Mouse (Mus musculus) midbrain, embryonic 15.5 days (tissue): ENCODE measurements around the gene Dpy19l3. TPM values are rescaled to one million over a fixed set of nuclear protein-coding genes. Genes with fewer than 3 reads are reported as not detected.

Experiments used
- ATAC-seq: fragments of 200-750 bp; cut with Nextera tagmentation; replicated peaks from 2 replicates; pipeline ENCODE4 v1.8.0; 2017; ENCODE audit warnings: moderate TSS enrichment
- H3K27ac ChIP-seq: fragments of 300-500 bp; sonication (generic); 2 replicates; pipeline ENCODE4 v1.5.1; 2015; ENCODE audit warnings: mild to moderate bottlenecking, inconsistent platforms
- H3K27me3 ChIP-seq: fragments of 300-500 bp; sonication (generic); replicated peaks from 2 replicates; pipeline ENCODE4 v1.6.1; 2015; ENCODE audit warnings: inconsistent platforms
- H3K36me3 ChIP-seq: fragments of 300-500 bp; sonication (generic); replicated peaks from 2 replicates; pipeline ENCODE4 v1.6.1; 2015; ENCODE audit warnings: inconsistent platforms
- H3K4me1 ChIP-seq: fragments of 300-500 bp; sonication (generic); 2 replicates; pipeline ENCODE4 v1.6.1; 2015; ENCODE audit warnings: inconsistent platforms
- H3K4me2 ChIP-seq: fragments of 300-500 bp; sonication (generic); 2 replicates; pipeline ENCODE4 v1.6.1; 2015; ENCODE audit warnings: inconsistent platforms, mild to moderate bottlenecking, moderate library complexity
- H3K4me3 ChIP-seq: fragments of 300-500 bp; sonication (generic); 2 replicates; pipeline ENCODE4 v1.5.1; 2015; ENCODE audit warnings: mild to moderate bottlenecking, inconsistent platforms
- H3K9ac ChIP-seq: fragments of 300-500 bp; sonication (generic); 2 replicates; pipeline ENCODE4 v1.6.1; 2015; ENCODE audit warnings: mild to moderate bottlenecking, inconsistent platforms
- H3K9me3 ChIP-seq: fragments of 300-500 bp; sonication (generic); 2 replicates; pipeline ENCODE4 v1.6.1; 2016; ENCODE audit warnings: inconsistent platforms
- WGBS: fragments of 180-500 bp; shearing (Covaris S2); methylation state at CpG from one replicate; pipeline ENCODE4 v1.1.7; 2015; ENCODE audit warnings: mixed read lengths; 5-methylcytosine and 5-hydroxymethylcytosine counted together
- polyA plus RNA-seq: library from polyadenylated mRNA; unstranded; fragments of >200 nt; fragmentation: Nextera tagmentation; extraction: Ambion mirVana; gene quantifications from 2 replicates; pipeline ENCODE4 v1.2.1, GENCODE M21; 2015

Gene Dpy19l3
- polyA plus RNA-seq, 1 experiment from 2014 or later = 39.6 TPM

GRCm38 (mm10) chr7:35647101-35647698 lies 107.1 kb downstream of the Dpy19l3 start, which contains the start of gene Pdcd5:
Pdcd5 (minus strand) TSS chr7:35647521.
- H3K9ac ChIP-seq = peak within 1 kb of the TSS; percentile 97
- H3K4me1 ChIP-seq = peaks cover 14% of the 10 kb centered on the region
- peak; percentile 94 for ATAC-seq
- peaks cover 30% of the 10 kb centered on the region; the same call in 1 of the 2 replicates for H3K36me3 ChIP-seq
- peak within 1 kb of the TSS; percentile 68 for H3K4me2 ChIP-seq
- H3K27ac ChIP-seq = peak within 1 kb of the TSS; percentile 86
- H3K27me3 ChIP-seq = no peaks in the 10 kb centered on the region
- H3K9me3 ChIP-seq = no peaks in the 10 kb centered on the region
- H3K4me3 ChIP-seq = peak within 1 kb of the TSS; percentile 86
- WGBS = under 1% methylated on average over 64 of the region's 64 CpGs

- H3K9me3 ChIP-seq = no peaks in the 10 kb centered on the region
- H3K27ac ChIP-seq = peak overlapping the region; percentile 86
- peak overlapping the region; percentile 97 for H3K9ac ChIP-seq
- WGBS = 12% methylated on average over 34 of the region's 34 CpGs
- H3K4me3 ChIP-seq = peak overlapping the region; percentile 86
- H3K27me3 ChIP-seq = no peaks in the 10 kb centered on the region
- ATAC-seq = peak; percentile 67
- H3K4me2 ChIP-seq = peak overlapping the region; percentile 68
- H3K4me1 ChIP-seq = peaks cover 14% of the 10 kb centered on the region
- peaks cover 35% of the 10 kb centered on the region; the same call in 1 of the 2 replicates for H3K36me3 ChIP-seq
Measured at GRCm38 (mm10) chr7:35646317-35647081, 107.8 kb downstream of the Dpy19l3 start.

GRCm38 (mm10) chr7:35640072-35640471 lies 114.2 kb downstream of the Dpy19l3 start:
- Histone ChIP-seq H3K4me2 (no peak overlapping the region), H3K27ac (no peak overlapping the region), H3K36me3 (peaks cover 74% of the 10 kb centered on the region), H3K9me3 (no peaks in the 10 kb centered on the region), H3K27me3 (no peaks in the 10 kb centered on the region), H3K9ac (no peak overlapping the region), H3K4me3 (no peak overlapping the region), H3K4me1 (no peaks in the 10 kb centered on the region)
- WGBS = 87% methylated on average over 6 of the region's 6 CpGs
- ATAC-seq = no peak

- 94% methylated on average over 9 of the region's 9 CpGs for WGBS
- peaks cover 50% of the 10 kb centered on the region for H3K36me3 ChIP-seq
Measured at GRCm38 (mm10) chr7:35636874-35637273, 117.4 kb downstream of the Dpy19l3 start.

GRCm38 (mm10) chr7:35636229-35636628 lies 118.0 kb downstream of the Dpy19l3 start:
- Histone ChIP-seq H3K27ac (no peak overlapping the region), H3K4me1 (no peaks in the 10 kb centered on the region), H3K27me3 (no peaks in the 10 kb centered on the region), H3K9me3 (no peaks in the 10 kb centered on the region), H3K9ac (no peak overlapping the region), H3K36me3 (peaks cover 49% of the 10 kb centered on the region), H3K4me2 (no peak overlapping the region), H3K4me3 (no peak overlapping the region)
- WGBS = 71% methylated on average over 6 of the region's 6 CpGs
- no peak for ATAC-seq

More at GRCm38 (mm10) chr7:35636874-35637273, 117.4 kb downstream of the Dpy19l3 start:
- Histone ChIP-seq H3K27ac (no peak overlapping the region), H3K4me2 (no peak overlapping the region), H3K9me3 (no peaks in the 10 kb centered on the region), H3K27me3 (no peaks in the 10 kb centered on the region), H3K4me1 (no peaks in the 10 kb centered on the region), H3K4me3 (no peak overlapping the region), H3K9ac (no peak overlapping the region)
- no peak for ATAC-seq

Other genes with a start within 250 kb of the Dpy19l3 start
- gene Tdrd12, start 216.7 kb downstream of the Dpy19l3 start, polyA plus RNA-seq = 0.36 and 0.37 TPM in 2 replicates
- gene Nudt19, start 198.2 kb downstream of the Dpy19l3 start, polyA plus RNA-seq = 87.3 and 91.5 TPM in 2 replicates
- 0.04 TPM in 1 of 2 replicates, not detected in the other for gene Rgs9bp, start 168.9 kb downstream of the Dpy19l3 start, polyA plus RNA-seq
- 18.9 and 19.0 TPM in 2 replicates for gene Ankrd27, start 168.2 kb downstream of the Dpy19l3 start, polyA plus RNA-seq
- gene Pdcd5, start 106.9 kb downstream of the Dpy19l3 start, polyA plus RNA-seq = 235 and 241 TPM in 2 replicates
- gene Zfp507, start 48.5 kb upstream of the Dpy19l3 start, polyA plus RNA-seq = 14.7 and 16.0 TPM in 2 replicates